Mouse (Mus musculus) hematopoietic stem cell, adult 5-6 weeks (primary cell): Measurements from ENCODE around the gene Grm1. TPM values are rescaled to one million over a fixed set of nuclear protein-coding genes. Genes with fewer than 3 reads are reported as not detected.

Experiments used
- ATAC-seq, 2 experiments: fragments of 125-278 bp in 1 of 2; replicated peaks in 1 of 2; 2 replicates each; pipeline ENCODE4 v1.8.0; 2016 to 2017; ENCODE audit warnings: inconsistent platforms in 2 of 2, mild to moderate bottlenecking in 2 of 2, moderate number of reproducible peaks in 2 of 2, low read depth in 1 of 2, moderate TSS enrichment in 1 of 2; ENCODE audit not compliant: low FRiP score in 2 of 2, poor library complexity in 2 of 2, severe bottlenecking in 2 of 2, insufficient read depth in 1 of 2, low TSS enrichment in 1 of 2
- total RNA-seq: library from RNA; stranded (forward); fragments of 172-1452, 232-1000 nt; gene quantifications from 2 replicates; pipeline ENCODE4 v1.2.3, GENCODE M21; 2017

Gene Grm1
- total RNA-seq, 1 experiment from 2014 or later = 2.3 TPM

GRCm38 (mm10) chr10:11013653-11014052 lies 68.5 kb downstream of the Grm1 start:
- no peak for ATAC-seq

GRCm38 (mm10) chr10:10996766-10997165 lies 85.4 kb downstream of the Grm1 start:
- no peak for ATAC-seq

GRCm38 (mm10) chr10:10991708-10992107 lies 90.4 kb downstream of the Grm1 start:
- ATAC-seq = no peak

- no peak for ATAC-seq
Measured at GRCm38 (mm10) chr10:10971311-10971710, 110.8 kb downstream of the Grm1 start.

GRCm38 (mm10) chr10:10964490-10965150 lies 117.5 kb downstream of the Grm1 start:
- ATAC-seq = no peak

GRCm38 (mm10) chr10:10950557-10950956 lies 131.6 kb downstream of the Grm1 start:
- no peak for ATAC-seq

GRCm38 (mm10) chr10:10949172-10949571 lies 133.0 kb downstream of the Grm1 start:
- ATAC-seq = no peak

- ATAC-seq = no peak
Measured at GRCm38 (mm10) chr10:10947531-10947930, 134.6 kb downstream of the Grm1 start.

- no peak for ATAC-seq
Measured at GRCm38 (mm10) chr10:10944003-10944402, 138.2 kb downstream of the Grm1 start.

GRCm38 (mm10) chr10:10942248-10942647 lies 139.9 kb downstream of the Grm1 start:
- ATAC-seq = no peak

GRCm38 (mm10) chr10:10935806-10936205 lies 146.3 kb downstream of the Grm1 start:
- ATAC-seq = no peak

- ATAC-seq = no peak
Measured at GRCm38 (mm10) chr10:10929672-10930071, 152.5 kb downstream of the Grm1 start.

- no peak for ATAC-seq
Measured at GRCm38 (mm10) chr10:10928798-10929366, 153.3 kb downstream of the Grm1 start.

- ATAC-seq = no peak
Measured at GRCm38 (mm10) chr10:10917857-10918399, 164.2 kb downstream of the Grm1 start.

GRCm38 (mm10) chr10:10913621-10914020 lies 168.5 kb downstream of the Grm1 start:
- no peak for ATAC-seq

GRCm38 (mm10) chr10:10890221-10890620 lies 191.9 kb downstream of the Grm1 start:
- ATAC-seq = no peak

GRCm38 (mm10) chr10:10888521-10888920 lies 193.6 kb downstream of the Grm1 start:
- no peak for ATAC-seq

GRCm38 (mm10) chr10:10884992-10885391 lies 197.2 kb downstream of the Grm1 start:
- ATAC-seq = no peak

- ATAC-seq = no peak
Measured at GRCm38 (mm10) chr10:10872142-10872541, 210.0 kb downstream of the Grm1 start.
